Mouse (Mus musculus): ENCODE measurements around the gene Vti1a.

Vti1a gene

DNA sequence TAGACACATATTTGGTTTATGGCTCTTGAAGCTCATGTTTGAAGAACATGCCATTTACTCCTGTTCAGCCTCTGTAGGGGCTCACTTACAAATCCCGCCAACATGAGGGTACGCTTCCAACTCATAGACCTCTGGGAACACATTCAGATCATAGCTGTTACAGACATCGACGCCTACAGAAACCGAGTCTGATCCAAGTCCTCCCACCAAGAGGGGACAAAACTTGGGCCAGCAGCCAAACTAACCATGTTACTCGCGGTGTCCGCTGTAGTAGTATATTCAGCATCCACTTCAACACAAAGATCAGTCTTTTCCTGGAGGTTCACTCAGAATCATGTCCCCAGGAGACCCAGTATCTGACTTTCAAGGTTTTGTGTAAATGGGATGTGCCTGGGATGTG lies 193.5 kb downstream of the Vti1a start:
- in situ Hi-C loops (cut with MboI, MseI), result no loop called here

DNA sequence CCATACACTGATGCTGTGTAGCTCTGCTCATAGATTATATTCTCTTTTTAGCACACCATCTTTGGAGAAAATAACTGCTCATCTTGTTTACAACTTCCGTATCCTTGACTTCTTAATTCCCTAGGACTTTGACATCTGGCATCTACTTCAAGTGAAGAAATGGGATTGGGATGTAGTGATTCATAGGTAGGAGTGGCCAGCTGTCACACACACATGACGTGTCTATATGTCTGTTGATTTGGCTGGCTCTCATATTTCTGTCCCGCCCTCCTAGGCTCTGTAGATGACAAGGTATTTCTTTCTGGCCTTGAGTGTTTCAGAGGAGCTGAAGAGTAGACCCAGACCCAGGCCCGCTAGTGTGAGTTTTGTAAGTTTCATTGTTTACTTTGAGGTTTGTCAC lies 197.8 kb downstream of the Vti1a start:
- in situ Hi-C loops (cut with MboI, MseI), result no loop called here

DNA sequence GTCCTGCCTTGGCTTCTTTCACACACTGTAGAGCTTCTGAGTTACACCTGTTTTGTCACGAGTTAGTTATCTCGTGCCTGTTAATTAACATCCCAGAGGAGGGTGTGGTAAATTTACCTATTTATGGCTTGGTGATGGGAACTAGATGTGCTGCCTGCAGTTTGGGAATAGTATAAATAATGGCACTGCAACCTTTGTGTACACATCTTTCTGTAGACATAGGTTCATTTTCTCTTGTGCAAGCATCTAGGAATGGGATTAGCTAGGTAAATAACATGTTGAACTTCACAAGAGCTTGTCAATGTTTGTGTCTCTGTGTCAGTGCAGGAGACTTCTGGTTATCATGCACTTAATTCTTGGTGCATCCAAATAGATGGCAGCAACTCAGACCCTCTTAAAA lies 204.1 kb downstream of the Vti1a start:
- in situ Hi-C loops (cut with MboI, MseI), result no loop called here

DNA sequence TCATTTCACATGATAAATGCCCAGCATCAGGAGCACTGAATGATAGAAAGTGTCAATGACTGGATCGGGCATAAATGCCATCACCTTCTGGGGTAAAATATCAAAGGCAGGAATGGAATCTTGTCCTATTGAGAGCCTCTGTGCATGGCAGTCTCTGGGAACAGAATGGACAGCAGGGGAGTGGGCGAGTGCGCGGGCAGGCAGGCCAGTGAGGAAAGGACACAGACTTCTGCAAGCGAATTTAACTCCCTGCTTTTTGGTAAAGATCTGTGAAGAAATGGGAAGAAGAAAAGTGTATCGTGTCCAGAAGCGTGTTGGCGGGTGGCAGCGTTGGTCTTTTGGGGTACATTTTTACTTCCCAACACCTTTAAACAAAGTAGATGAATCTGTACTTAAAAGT lies 207.2 kb downstream of the Vti1a start:
- in situ Hi-C loops (cut with MboI, MseI), result no loop called here

DNA sequence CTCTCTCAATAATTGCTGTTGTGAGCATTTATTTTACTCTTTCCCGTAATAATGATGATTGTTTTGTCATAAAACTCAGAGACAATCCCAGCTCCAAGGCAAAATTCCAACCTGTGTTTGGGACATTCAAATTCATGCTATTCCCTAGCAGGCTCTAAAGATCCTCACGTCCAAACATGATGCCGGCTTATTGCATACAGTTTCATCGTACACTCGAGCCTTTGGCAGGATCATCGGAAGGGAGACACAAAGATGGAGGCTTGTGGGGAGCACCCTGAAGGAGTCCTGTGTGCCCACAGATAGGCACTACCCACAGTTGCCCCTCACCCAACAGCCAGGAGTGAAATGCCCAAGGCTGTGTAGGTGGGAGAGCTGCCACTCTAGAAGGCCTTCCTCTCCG lies 208.3 kb downstream of the Vti1a start:
- in situ Hi-C loops (cut with MboI, MseI), result no loop called here

DNA sequence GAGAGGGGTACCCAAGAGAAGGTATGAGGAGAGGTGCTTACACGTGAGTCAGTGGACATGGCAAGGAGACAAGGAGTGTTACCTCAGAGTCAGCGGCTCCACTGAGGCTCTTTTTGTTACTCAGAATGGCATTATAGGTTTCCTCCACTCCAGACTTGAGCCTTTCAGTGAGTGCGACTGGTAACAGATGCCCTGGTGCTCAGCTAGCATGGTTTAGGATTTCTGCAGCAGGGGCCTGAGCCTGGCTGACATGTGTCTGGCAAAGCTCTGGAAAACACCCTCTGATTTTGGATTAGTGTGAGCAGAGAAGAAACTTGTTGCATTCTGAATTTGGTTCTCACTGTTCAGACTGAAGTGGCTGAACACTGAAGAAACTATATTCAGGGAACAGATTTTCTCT lies 209.0 kb downstream of the Vti1a start:
- in situ Hi-C loops (cut with MboI, MseI), result no loop called here

DNA sequence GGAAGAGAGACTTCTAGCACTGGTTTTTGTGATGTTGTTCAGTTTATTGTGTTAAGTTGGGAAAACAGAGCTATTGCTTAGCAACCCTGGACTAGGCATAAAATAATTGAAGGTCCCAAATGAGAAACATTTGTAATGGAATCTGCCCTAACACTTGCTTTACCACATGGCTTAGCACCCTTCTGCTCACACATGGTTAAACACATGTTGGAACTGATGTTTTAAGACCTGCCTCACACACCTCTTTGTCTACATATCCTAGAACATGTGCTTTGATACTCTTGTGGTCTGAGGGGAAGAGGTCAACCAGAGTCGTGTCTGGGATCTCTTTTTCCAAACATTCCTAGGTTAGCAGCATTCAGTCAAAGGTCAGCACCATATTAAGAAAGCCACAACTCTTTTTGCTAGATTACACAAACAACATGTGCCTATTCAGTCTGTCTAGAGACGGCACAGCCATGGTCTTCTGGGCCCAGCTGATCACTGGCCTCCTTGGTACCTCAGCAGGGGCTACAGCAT lies 210.7 kb downstream of the Vti1a start:
- in situ Hi-C loops (cut with MboI, MseI), result no loop called here

DNA sequence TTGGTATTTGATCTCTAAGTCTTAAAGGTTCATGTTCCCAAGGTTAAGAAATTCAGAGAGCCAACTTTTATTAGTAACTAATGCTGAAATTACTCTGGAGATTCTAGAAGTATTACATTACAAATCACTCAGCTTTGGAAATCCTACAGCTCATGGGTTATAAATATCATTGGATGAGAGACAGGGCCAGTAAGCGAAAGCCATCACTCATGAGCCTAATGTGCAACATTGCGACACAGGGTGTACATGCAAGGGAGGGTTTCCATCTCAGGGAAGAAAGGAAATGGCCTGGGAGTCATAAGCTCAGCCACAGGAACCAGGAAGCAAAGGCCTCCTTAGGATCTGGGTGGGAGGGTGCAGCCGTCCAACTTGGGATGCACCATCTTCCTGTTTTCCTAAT lies 213.9 kb downstream of the Vti1a start:
- in situ Hi-C loops (cut with MboI, MseI), result loop anchor here (5.0 kb wide), 1 partner anchor 42 kb away; no protein-coding TSS in a partner anchor

DNA sequence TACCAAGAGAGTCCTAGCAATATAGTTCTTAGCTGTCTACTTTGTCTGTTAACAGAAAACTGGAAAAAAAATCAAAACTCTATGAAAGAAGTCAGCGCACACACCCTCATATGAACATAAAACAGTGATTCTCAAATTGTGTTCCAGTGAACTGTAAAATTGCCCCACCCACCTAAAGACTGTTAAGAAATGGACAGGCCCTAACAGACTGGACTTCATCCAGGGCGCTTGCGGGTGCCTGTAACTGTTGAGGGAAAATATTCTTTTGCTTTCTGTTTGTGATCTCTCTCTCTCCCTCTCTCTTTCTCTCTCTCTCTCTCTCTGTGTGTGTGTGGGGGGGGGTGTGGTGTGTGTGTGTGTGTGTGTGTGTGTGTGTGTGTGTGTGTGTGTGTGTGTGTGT lies 216.6 kb downstream of the Vti1a start:
- in situ Hi-C loops (cut with MboI, MseI), result loop anchor here (5.0 kb wide), 1 partner anchor 40 kb away; no protein-coding TSS in a partner anchor

DNA sequence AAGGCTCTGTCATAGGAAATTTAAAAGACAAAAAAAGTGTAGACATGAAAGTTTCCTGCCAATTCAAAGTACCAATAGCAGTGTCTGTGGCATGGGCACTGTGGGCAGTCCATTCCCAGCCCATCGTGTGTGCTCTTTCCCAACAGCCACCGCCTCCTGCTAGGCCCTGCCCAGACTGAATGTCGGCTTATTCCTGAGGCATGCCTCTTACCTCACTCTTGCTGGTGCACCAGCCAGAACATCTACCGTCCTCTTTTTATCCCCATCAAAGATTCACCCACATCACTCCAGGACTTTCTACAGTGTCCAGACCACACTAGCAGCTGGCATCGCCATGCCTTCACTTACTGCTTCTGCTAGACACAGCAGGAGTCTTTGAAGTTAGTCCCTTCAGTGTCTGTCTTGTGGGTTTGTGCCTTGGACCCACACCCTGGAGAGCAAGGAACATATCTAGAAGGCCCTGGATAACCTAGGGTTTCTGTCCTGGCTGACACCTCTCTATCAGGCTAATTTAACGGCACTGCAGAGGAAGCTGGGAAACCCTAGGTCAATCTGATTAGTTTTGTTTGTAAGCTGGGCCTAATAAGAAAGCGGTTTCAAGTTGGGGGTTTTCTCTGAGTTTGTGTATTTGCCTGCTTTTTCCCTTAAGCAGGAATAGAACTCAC lies 220.3 kb downstream of the Vti1a start:
- in situ Hi-C loops (cut with MboI, MseI), result no loop called here

DNA sequence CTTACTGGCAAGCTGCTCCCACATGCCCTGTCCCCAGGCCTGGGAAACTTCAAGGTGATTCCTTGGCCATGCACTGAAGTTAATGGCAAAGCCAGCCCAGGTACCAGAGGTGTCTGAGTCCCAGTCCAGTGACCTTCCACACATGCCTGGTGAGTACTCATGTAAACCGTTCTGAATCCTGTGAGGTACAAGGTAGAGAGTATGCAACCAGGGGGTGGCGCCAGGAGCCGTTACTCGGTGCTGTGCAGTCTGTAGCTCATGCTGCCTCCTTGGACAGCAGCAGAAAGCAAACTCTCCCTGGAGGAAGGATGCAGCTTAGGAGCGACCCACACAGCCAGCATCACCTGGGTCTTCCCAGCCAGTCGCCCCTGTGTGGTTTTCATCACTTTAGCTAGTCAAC lies 221.6 kb downstream of the Vti1a start:
- in situ Hi-C loops (cut with MboI, MseI), result no loop called here

DNA sequence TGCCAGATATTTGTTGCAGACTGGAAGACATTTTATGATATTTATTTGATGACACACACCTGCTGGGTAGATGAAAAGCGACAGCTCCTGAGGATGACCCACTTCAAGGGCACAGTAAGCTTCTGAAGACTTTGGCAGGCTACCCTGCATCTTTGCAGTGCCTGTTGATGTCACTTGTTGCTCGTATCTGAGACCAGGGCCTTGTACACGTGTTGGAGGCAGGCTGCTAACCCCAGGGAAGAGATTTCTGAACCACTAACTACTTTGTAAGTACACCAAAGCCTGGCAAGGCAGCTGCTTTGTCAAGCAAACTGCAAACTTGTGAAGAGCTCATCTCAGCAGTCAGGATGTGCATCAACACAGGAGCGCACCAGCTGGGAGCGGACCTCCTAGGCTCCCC lies 225.5 kb downstream of the Vti1a start:
- in situ Hi-C loops (cut with MboI, MseI), result no loop called here

DNA sequence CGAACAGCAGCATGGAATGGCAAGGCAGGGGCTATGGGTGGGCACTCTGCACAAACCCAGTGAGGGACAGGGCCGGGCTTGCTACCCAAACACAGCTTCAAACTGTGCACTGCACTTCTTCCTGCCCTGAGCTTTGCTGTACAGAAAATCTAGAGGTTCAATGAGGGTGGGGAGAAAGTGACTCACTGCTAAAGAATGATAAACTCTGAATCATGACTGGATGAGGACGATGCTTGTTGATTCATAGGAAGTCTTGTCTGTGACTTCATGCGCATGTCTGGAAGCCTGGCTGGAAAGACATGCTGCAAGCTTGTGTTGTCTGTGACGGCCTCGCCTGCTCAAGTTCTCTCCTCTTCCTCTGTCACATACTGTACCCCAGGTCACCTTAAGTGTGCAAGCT lies 226.4 kb downstream of the Vti1a start:
- in situ Hi-C loops (cut with MboI, MseI), result no loop called here

DNA sequence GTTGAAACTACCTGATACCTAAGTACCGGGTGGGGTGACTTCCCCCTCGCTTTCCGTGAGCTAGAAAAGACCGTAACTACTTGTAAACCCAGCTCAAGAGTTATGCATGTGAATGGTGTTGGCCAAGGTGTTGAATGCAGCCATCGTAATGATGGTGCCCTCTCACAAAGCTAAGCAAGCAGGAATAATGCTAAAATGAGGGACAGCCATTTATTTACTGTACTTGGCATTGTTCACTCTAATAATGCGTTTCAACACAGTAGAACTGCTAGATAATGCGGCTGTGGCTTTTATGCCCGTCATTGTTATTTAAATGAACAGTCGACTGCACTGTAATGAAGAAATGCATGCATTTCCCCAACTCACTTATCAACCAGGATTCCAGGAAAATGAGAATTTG lies 227.1 kb downstream of the Vti1a start:
- in situ Hi-C loops (cut with MboI, MseI), result no loop called here

DNA sequence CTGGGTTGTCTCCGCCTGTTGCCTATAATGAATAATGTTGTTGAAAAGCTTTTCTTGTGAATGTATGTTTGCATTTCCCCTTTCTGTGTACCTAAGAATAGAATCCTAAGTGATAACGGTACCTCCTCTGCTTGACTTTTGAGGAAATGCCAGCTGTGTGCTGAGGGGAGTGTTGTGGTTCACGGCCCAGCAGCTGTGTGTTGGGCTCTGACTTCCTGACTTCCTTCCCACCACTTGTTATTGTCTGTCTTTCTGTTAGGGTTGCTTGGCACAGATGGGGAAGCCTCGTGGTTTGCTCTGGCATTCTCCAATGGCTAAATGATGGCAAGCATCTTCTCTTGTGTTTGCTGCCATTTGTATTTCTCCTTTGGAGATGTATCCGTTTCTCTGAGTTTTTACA lies 228.4 kb downstream of the Vti1a start:
- in situ Hi-C loops (cut with MboI, MseI), result no loop called here

DNA sequence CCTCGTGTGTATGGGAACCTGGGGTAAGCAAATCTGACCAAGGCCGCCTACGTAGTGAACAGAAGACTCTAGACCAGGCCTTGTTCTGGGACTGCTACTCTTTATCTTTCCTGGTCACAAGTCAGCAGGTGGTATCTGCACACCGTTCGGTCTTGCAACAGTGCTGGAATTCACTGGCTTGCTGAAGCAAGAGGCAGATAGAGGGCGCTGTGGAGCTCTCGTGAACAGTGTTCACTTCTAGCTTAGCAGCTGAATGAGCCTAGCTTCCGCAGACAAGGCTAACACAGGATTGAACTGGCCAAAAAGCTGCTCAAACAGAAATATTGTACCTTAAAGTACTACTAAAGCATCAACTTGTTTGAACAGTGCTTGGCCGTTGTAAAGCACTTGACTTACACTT lies 229.4 kb downstream of the Vti1a start:
- in situ Hi-C loops (cut with MboI, MseI), result no loop called here

DNA sequence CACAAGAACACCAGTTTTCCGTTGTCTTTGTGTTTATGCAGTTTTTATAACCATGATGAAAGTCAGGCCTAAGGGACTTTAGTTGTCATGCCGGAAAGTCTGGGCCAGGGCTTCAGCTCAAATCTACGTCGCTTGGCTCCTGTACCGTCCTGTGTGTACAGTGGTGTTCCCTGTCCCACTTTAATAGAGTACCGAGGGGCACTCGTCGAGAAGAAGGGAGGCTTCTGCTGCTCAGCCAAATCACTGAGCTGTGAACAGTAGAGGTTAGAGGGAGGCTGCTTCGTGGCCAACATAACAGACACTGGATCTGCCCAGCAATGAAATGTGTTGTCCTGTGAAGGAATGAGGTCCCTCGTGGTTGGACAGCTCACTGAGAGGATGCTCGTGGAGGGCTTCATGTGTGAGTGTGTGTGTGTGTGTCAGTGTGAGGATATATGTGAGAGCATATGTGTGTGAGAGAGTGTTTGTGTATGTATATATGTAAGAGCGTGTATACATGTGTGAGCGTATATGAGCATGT lies 230.0 kb downstream of the Vti1a start:
- in situ Hi-C loops (cut with MboI, MseI), result no loop called here

DNA sequence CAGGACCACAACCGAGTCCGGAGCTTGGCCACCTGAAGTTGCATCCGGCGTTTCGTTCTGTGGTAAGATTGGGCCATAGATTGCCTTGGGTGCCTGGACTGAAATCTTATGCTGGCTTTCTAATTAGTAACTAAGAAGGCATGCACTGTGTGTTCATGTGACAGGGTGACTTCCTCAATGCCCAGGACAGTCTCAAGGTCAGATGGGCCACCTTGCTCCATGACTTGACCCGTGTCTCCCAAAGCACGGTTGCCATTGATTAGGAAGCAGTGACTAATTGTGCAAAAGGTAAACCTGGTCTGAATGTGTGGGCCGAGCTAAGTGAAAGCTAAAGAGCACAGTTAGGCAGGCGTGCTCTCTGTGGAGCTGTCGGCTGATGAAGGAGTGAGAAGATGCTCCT lies 232.1 kb downstream of the Vti1a start:
- in situ Hi-C loops (cut with MboI, MseI), result no loop called here

DNA sequence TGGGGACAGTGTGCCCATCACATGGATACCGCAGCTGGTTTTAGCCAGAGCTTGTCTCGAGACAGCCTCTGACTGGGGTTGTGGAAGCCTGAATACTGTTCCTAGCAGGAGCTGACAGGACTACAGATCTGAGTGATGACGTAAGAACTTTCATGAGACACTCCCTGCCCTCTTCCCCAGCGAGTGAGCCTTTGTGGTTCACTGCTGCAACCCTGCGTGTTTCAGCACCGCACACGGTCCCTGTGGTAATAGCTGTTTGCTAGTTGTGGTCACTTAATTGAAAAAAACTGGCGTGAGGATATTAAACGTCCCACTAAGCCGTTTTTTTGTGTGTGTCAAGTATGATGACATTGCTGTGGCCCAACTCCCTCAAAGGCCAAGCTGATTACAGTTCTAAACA lies 232.6 kb downstream of the Vti1a start:
- in situ Hi-C loops (cut with MboI, MseI), result no loop called here

DNA sequence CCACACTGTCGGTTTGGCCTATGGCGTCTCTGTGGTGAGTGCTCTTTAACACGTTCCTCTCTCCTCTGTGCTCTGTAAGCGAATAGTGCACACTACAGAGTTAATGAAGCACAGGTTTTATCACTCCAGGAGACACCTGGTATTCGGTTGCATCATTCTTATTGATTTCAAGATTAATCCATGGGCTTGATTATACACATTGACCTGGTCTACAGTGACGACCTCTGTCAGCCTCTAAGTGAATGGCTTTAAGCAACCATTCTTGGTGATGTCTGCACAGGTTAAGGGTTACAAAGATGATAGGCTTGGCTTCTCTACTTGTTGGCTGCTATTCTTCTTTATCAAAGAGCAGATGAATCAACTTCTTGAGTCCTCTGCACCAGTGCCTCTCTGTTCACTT lies 234.1 kb downstream of the Vti1a start:
- in situ Hi-C loops (cut with MboI, MseI), result no loop called here

DNA sequence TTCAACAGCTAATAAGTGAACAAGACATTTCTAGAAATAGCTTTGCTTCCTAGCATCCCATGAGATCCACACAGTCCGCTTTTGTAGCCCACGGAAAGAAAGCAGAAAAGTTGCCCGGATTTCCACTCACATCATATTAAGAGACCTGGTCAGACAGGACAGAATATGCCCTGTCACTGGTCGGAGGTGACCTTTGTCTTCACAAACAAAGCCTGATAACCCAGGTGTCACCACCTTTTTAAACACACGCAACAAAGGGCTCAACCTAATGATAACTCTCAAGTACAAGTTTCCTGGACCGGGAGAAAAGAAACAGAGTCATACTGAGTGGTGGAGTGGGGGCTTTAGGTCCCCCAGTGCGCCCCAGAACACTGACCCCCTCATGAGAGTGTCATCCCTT lies 236.2 kb downstream of the Vti1a start:
- in situ Hi-C loops (cut with MboI, MseI), result no loop called here

DNA sequence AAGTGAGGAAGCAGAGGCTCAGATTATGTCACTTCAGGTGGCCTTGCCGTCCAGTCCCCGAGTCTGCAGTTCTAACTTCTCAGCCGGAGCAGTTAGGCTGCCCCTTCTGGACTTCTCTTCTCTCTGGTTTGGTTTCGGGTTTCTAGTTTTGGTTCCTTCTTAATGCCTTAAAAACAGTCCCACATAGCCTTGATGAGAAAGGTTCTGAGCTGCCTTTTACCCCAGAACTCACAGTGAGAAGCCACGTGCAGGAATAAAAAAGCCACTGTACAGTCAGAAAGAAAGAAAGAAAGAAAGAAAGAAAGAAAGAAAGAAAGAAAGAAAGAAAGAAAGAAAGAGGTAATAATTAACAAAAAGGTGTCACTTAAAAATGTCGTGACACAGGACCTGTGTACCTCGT lies 236.8 kb downstream of the Vti1a start:
- in situ Hi-C loops (cut with MboI, MseI), result no loop called here

DNA sequence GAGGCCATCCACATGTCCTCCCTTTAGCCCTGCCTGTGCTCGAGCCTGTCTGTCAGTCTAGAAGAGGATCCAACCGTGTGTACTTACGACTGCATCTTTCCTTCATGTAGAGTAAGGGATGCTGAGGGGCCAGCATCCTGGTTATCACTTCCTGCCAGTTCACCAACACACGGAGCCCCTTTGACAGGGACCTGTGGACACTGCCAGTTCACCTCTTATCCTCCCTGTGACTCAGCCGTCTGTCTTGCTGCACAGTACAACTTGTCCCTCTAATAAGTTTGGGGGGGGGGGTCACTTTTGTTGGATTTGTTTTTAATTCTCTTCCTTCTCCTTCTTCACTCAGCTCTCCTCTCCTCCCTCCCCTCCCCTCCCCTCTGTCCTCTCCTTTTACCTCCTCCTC lies 238.2 kb downstream of the Vti1a start:
- in situ Hi-C loops (cut with MboI, MseI), result no loop called here

DNA sequence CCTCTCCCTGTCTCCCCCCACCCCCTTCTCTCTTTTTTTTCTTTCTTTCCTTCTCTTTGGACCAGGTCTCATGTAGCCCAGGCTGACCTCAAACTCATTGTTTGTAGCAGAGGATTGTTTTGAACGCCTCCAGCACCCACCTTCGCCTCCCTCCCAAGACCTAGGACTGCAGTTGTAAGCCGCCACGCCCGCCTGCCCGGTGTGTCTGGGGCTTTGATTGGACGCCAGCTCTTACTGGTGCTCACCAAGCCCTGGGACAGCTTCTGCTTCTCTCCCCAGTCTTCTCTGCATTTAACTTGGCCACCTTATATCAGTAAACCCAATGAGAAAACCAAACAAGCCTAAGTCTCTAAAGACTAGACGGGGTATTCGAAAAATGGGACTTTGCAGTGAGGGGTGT lies 238.6 kb downstream of the Vti1a start:
- in situ Hi-C loops (cut with MboI, MseI), result no loop called here

Measured in T-helper 1 cell (primary cell).